Mouse (Mus musculus) stomach, embryonic 14.5 days (tissue): ENCODE results near the gene Epdr1. TPM values are rescaled to one million over a fixed set of nuclear protein-coding genes. Genes with fewer than 3 reads are reported as not detected.

Experiments
- ATAC-seq: fragments of 200-750 bp; cut with Nextera tagmentation; 2 replicates; pipeline ENCODE4 v1.8.0; 2017; ENCODE audit warnings: low read depth, moderate TSS enrichment; ENCODE audit not compliant: insufficient number of reproducible peaks, insufficient read depth, low FRiP score
- H3K27ac ChIP-seq: fragments of 300-500 bp; sonication (generic); 2 replicates; pipeline ENCODE4 v1.5.1; 2014; ENCODE audit warnings: mild to moderate bottlenecking, low read length, moderate library complexity, mixed read lengths
- H3K27me3 ChIP-seq: fragments of 300-500 bp; sonication (generic); 2 replicates; pipeline ENCODE4 v1.6.1; 2014; ENCODE audit warnings: low read length, control low read depth, mixed read lengths; ENCODE audit not compliant: control insufficient read depth, insufficient read depth
- H3K36me3 ChIP-seq: fragments of 300-500 bp; sonication (generic); 2 replicates; pipeline ENCODE4 v1.6.1; 2014; ENCODE audit warnings: mild to moderate bottlenecking, control low read depth, low read length, moderate library complexity, mixed read lengths; ENCODE audit not compliant: control insufficient read depth, insufficient read depth
- H3K4me1 ChIP-seq: fragments of 300-500 bp; sonication (generic); 2 replicates; pipeline ENCODE4 v1.6.1; 2014; ENCODE audit warnings: low read length, control low read depth, mixed read lengths; ENCODE audit not compliant: control insufficient read depth, insufficient read depth
- H3K4me2 ChIP-seq: fragments of 300-500 bp; sonication (generic); replicated peaks from 2 replicates; pipeline ENCODE4 v1.6.1; 2014; ENCODE audit warnings: low read depth, low read length, control low read depth
- H3K4me3 ChIP-seq: fragments of 300-500 bp; sonication (generic); 2 replicates; pipeline ENCODE4 v1.5.1; 2014; ENCODE audit warnings: low read depth, low read length, control low read depth
- H3K9ac ChIP-seq: fragments of 300-500 bp; sonication (generic); replicated peaks from 2 replicates; pipeline ENCODE4 v1.6.1; 2014; ENCODE audit warnings: low read depth, mild to moderate bottlenecking, control low read depth, low read length, moderate library complexity, mixed read lengths
- H3K9me3 ChIP-seq: fragments of 300-500 bp; sonication (generic); 2 replicates; pipeline ENCODE4 v1.6.1; 2016; ENCODE audit warnings: low read depth, low read length, control low read depth; ENCODE audit not compliant: control insufficient read depth
- WGBS: fragments of 180-500 bp; shearing (Covaris S2); extraction: QIAGEN DNeasy Blood & Tissue Kit; methylation state at CpG from one replicate; pipeline ENCODE4 v1.1.7; 2014; 5-methylcytosine and 5-hydroxymethylcytosine counted together
- polyA plus RNA-seq: library from polyadenylated mRNA; unstranded; fragments of >200 nt; fragmentation: Nextera tagmentation; extraction: Ambion mirVana; gene quantifications from 2 replicates; pipeline ENCODE4 v1.2.1, GENCODE M21; 2014

The Epdr1 gene
- polyA plus RNA-seq, 1 experiment from 2014 or later = 20.8 TPM

DNA sequence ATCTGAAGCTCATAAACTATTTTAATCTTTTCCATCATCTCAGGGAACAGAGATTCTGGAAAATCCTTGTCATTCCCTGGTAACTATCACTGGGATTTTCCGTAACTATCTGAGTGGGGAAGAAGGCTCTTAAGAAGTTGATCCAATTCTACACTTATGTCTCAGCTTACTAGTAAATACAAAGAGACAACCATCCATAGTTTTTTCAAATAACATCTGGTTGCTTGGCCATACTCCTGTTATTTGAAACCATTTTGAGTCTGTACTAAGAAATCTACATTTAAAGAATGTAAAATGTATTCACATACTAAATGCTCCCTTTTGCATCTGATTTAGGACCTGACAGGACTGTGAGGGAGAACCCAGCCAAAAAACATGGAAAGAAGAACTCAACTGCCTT lies 6.3 kb downstream of the Epdr1 start:
- Histone ChIP-seq H3K4me3 (no peak overlapping the region), H3K4me2 (no peak overlapping the region), H3K27me3 (no peaks in the 10 kb centered on the region), H3K9ac (no peak overlapping the region), H3K9me3 (no peaks in the 10 kb centered on the region), H3K4me1 (no peaks in the 10 kb centered on the region), H3K36me3 (no peaks in the 10 kb centered on the region), H3K27ac (no peak overlapping the region)
- no peak for ATAC-seq
- WGBS = 86% methylated on average over 1 of the region's 1 CpGs

DNA sequence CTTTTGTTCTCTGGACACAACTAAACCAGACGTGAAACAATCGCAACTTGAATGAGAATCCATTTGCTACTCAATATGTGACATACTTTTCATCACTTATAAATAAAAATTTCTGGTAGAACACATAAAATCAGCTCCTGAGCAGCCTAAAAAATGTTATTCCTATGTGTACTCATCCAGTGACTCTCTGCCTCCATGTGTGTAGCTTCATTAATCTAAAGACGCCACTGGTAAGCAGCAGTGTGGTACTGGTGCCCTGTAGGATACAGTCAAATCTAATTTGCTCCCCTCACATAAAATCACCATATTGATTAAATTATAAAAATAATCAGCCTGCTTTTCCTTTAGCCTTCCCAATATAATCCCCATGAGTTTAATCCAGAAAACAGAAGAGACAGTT lies 6.8 kb downstream of the Epdr1 start:
- no peaks in the 10 kb centered on the region for H3K27me3 ChIP-seq
- H3K4me3 ChIP-seq = no peak overlapping the region
- no peak overlapping the region for H3K4me2 ChIP-seq
- 83% methylated on average over 3 of the region's 3 CpGs for WGBS
- H3K4me1 ChIP-seq = no peaks in the 10 kb centered on the region
- no peak overlapping the region for H3K27ac ChIP-seq
- H3K9me3 ChIP-seq = no peaks in the 10 kb centered on the region
- H3K36me3 ChIP-seq = no peaks in the 10 kb centered on the region
- H3K9ac ChIP-seq = no peak overlapping the region
- ATAC-seq = no peak

DNA sequence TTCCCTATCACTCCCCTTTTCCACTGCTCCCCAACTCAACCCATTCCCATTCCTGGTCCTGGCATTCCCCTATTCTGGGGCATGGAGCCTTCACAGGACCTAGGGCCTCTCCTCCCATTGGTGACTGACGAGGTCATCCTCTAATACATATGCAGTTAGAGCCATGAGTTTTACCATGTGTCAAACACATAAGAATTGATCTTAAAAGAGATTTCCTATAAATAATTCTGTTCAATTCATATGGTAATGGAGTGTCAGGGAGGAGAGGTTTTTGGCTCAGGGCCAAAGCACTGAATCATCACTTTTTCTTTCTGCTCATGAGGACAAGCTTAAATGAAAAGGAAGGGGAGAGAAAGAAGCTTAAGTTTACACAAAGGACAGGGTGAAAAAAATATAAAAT lies 7.4 kb downstream of the Epdr1 start:
- H3K36me3 ChIP-seq = no peaks in the 10 kb centered on the region
- no peak for ATAC-seq
- WGBS = 74% methylated on average over 1 of the region's 1 CpGs

DNA sequence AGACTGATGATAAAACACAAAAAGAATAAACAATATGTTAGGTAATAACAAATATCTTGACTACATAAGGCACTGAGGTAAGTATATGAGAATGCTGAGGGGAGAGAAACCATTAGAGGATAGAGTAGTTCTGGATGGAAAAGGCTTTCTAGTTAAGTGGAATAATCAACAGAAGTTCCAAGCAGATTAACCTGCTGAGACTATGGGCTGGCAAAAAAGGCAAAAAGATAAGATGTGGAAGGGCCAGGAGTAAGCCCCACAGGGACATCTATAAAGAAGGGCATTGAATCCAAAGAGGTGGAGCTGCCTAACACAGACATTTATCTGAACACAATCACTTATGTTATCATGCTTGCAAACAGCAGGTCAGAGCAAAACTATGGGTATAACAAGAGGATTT lies 11.6 kb downstream of the Epdr1 start:
- Histone ChIP-seq H3K4me3 (no peak overlapping the region), H3K9ac (no peak overlapping the region), H3K4me1 (no peaks in the 10 kb centered on the region), H3K27me3 (no peaks in the 10 kb centered on the region), H3K4me2 (no peak overlapping the region), H3K9me3 (no peaks in the 10 kb centered on the region), H3K27ac (no peak overlapping the region), H3K36me3 (no peaks in the 10 kb centered on the region)
- no peak for ATAC-seq

More for the DNA sequence above, 7.4 kb downstream of the Epdr1 start:
- H3K4me1 ChIP-seq = no peaks in the 10 kb centered on the region
- H3K4me2 ChIP-seq = no peak overlapping the region
- no peaks in the 10 kb centered on the region for H3K9me3 ChIP-seq
- no peak overlapping the region for H3K27ac ChIP-seq
- H3K4me3 ChIP-seq = no peak overlapping the region
- H3K27me3 ChIP-seq = no peaks in the 10 kb centered on the region
- H3K9ac ChIP-seq = no peak overlapping the region

DNA sequence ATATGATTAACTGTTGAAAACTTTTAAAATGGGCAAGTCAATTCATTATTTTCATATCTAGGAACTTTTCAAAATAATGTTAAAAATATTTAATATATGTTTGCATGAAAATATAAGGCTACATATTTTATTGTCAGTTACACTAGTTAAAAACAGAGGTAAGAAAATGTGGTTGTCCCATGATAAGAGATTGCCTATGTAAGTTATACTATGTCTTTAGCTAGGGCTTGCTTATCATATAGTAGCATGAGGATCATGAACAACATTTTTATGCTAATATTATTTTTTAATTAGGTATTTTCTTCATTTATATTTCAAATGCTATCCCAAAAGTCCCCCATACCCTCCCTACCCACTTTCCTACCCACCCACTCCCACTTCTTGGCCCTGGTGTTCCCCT lies 14.8 kb downstream of the Epdr1 start:
- no peak for ATAC-seq
- no peaks in the 10 kb centered on the region for H3K27me3 ChIP-seq
- no peaks in the 10 kb centered on the region for H3K36me3 ChIP-seq
- no peak overlapping the region for H3K4me2 ChIP-seq
- no peaks in the 10 kb centered on the region for H3K4me1 ChIP-seq
- H3K9ac ChIP-seq = no peak overlapping the region
- H3K4me3 ChIP-seq = no peak overlapping the region
- H3K27ac ChIP-seq = no peak overlapping the region
- no peaks in the 10 kb centered on the region for H3K9me3 ChIP-seq

DNA sequence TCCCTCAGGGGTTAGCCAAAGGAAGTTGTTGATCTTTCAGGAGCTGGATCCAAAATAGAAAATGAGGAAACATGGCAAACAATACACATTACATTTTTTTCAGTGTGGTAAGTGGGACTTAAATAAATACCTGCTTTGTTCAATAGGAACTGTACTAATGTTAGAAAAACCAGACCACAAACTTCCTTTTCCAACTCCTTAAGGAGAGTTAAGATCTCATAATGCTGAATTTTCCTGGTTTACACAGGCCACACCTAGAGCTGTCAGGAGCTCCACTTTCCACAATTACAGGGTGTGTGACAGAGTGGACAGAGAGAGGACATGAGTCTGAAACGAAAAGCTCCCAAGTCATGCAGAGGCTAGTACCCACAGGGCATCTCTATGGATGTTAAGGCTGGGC lies 16.0 kb downstream of the Epdr1 start:
- no peak for ATAC-seq

DNA sequence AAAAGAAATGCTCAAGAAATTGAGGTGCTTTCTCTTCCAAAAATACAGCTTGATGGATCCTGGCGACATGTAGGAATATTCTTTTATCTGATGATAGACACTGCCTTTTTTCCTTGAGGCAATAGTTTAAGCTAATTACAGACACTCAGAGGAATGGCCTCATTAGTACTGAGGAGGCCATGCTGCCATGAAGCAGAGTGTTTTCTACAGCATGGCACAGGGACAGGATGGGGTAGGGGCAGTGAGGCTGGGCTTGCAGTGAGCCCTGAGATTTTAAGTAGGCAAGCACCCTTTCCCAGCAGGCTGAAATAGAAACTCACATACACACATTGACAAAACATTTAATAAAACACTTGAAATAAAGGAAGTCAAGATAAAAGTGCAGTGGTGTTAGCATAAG lies 17.2 kb downstream of the Epdr1 start:
- Histone ChIP-seq H3K9me3 (no peaks in the 10 kb centered on the region), H3K4me1 (no peaks in the 10 kb centered on the region), H3K27ac (no peak overlapping the region), H3K9ac (no peak overlapping the region), H3K36me3 (no peaks in the 10 kb centered on the region), H3K4me3 (no peak overlapping the region), H3K4me2 (no peak overlapping the region), H3K27me3 (no peaks in the 10 kb centered on the region)
- 82% methylated on average over 1 of the region's 1 CpGs for WGBS
- no peak for ATAC-seq

More for the DNA sequence above, 16.0 kb downstream of the Epdr1 start:
- Histone ChIP-seq H3K9me3 (no peaks in the 10 kb centered on the region), H3K4me2 (no peak overlapping the region), H3K9ac (no peak overlapping the region), H3K27me3 (no peaks in the 10 kb centered on the region), H3K36me3 (no peaks in the 10 kb centered on the region), H3K27ac (no peak overlapping the region), H3K4me3 (no peak overlapping the region), H3K4me1 (no peaks in the 10 kb centered on the region)
- WGBS = 77% methylated on average over 1 of the region's 1 CpGs

DNA sequence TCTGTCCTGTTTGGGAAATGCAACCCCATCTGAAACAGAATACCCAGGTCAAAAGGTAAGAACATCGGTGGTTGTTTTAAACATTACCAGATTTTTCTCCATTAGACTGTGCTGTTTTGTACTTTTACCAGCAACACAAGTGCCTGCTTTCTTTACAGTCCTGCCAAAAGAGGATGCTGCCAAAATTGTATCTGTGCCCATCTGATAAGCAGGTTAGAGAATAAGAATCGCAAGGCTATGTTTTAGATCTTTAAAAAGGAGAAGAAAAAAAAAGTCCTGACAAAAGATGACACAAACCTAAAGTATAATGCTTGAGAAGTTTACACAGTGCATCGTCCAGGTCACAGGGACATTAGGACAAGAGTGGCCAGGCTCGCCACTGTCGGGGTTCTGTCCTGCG lies 20.5 kb downstream of the Epdr1 start:
- Histone ChIP-seq H3K4me2 (no peak overlapping the region), H3K27me3 (no peaks in the 10 kb centered on the region), H3K36me3 (no peaks in the 10 kb centered on the region), H3K4me1 (no peaks in the 10 kb centered on the region), H3K9ac (no peak overlapping the region), H3K9me3 (no peaks in the 10 kb centered on the region), H3K27ac (no peak overlapping the region), H3K4me3 (no peak overlapping the region)
- ATAC-seq = no peak
- 74% methylated on average over 6 of the region's 6 CpGs for WGBS

DNA sequence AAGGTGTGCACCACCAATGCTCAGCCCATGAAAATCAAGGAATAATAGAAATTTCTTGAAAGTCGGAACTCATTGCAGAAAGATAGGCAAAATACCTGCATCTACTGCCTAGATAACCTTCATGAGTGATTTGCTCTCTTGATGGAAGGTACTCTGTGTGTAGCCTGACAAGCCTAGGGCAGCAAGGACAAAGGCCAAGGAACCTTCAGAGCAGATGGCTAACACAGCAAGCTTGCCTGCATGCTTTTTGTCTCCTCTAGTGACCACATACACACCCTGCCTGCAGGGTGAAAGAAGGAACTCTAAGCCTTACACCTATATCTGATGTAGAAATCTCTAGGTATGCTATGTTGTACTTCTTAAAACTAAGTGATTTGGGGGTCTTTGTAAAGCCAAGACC lies 24.6 kb downstream of the Epdr1 start:
- Histone ChIP-seq H3K9me3 (no peaks in the 10 kb centered on the region), H3K4me1 (no peaks in the 10 kb centered on the region), H3K9ac (no peak overlapping the region), H3K27ac (no peak overlapping the region), H3K4me2 (no peak overlapping the region), H3K4me3 (no peak overlapping the region), H3K27me3 (no peaks in the 10 kb centered on the region), H3K36me3 (no peaks in the 10 kb centered on the region)
- ATAC-seq = no peak
- whole genome bisulfite sequencing = 90% methylated on average over 1 of the region's 1 CpGs
